7 mouse cellular contexts compared by ENCODE assay signal in the genomic region with DNA sequence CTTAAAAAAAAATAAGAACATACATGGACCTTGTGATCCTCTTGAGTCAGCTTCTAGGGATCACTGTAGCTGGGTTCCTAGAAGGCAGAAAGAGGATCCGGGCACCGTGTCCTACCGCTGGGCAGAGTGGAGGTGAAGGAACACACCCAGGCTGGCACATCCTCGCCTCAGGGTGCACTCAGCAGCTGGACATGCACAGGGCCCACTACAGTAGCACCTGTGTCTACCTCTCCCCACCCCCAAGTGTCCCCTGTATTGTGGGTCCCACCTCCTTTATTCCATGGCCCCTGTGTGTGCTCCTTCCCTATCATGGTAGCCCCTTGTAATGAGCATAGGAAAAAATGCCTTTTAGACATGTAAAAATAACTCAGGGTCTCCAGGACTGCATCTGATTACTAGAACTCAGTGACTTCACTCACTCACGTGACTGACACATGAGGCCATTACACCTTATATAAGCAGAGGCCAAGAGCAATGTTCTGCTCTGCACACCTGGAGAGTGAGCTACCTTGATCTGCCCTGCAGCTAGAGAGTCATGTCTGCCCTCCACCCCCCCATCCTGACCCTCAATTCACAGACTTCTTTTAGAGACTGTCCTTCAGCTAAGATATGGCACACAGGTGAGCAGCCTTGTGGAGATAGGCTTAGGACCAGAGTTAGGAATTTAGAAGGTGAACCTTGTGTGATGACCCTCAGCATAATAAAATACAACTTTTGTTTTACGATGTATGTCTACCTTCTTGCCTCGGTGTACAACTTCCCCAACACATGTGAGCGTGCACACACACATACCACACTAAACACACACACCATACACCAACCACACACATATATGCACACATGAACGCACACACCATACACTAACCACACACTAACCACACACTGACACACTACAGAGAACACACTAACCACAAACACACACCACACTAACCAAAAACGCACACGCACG. TPM values are rescaled to one million over a fixed set of nuclear protein-coding genes. Genes with fewer than 3 reads are reported as not detected.
DNase-seq lines count a peak whose midpoint lies in the region; ATAC-seq and TF ChIP-seq lines count a peak whose summit lies in the region.

No protein-coding gene starts in this region.

- H3K9ac ChIP-seq in embryonic facial prominence, embryonic 12.5 days = no peak overlapping the region
- H3K9ac ChIP-seq in intestine, embryonic 16.5 days (ENCODE audit: low read depth, low read length) = peak overlapping the region; percentile 44

- H3K4me1 ChIP-seq in embryonic facial prominence, embryonic 12.5 days = peaks cover 36% of the 10 kb centered on the region
- peaks cover 31% of the 10 kb centered on the region for H3K4me1 ChIP-seq in intestine, embryonic 16.5 days (ENCODE audit: control insufficient read depth, insufficient read depth, low read length)

- no peak for TF ChIP-seq CTCF in left cerebral cortex, adult 2 months (IDR thresholded peaks at IDR 0.05)

- H3K9me3 ChIP-seq in embryonic facial prominence, embryonic 12.5 days = no peaks in the 10 kb centered on the region
- H3K9me3 ChIP-seq in intestine, embryonic 16.5 days (ENCODE audit: control insufficient read depth, low read length) = no peaks in the 10 kb centered on the region

- 80% methylated on average over 12 of the region's 12 CpGs for WGBS in embryonic facial prominence, embryonic 12.5 days
- WGBS in intestine, embryonic 16.5 days = 70% methylated on average over 12 of the region's 12 CpGs

- H3K27me3 ChIP-seq in embryonic facial prominence, embryonic 12.5 days = no peaks in the 10 kb centered on the region
- H3K27me3 ChIP-seq in intestine, embryonic 16.5 days (replicated peaks; ENCODE audit: control insufficient read depth, insufficient read depth, low read length) = no peaks in the 10 kb centered on the region

- no peak for DNase-seq in left cerebral cortex, adult 2 months (ENCODE audit: extremely low spot score in 1 of 2, low spot score in 2 of 2)
- no peak for DNase-seq in left cerebral cortex, adult 18-20 months (ENCODE audit: low spot score in 2 of 2)
- DNase-seq in naive thymus-derived CD4-positive, alpha-beta T cell, adult 2 months (ENCODE audit: low read depth) = peak; percentile 30
- DNase-seq in layer of hippocampus, postnatal 14 days (ENCODE audit: low spot score in 2 of 2) = no peak
- no peak for DNase-seq in ovary, postnatal 10 days (ENCODE audit: low spot score)

- intact Hi-C loops in left cerebral cortex, adult 2 months (cut with DNase I) = loop anchor here (2.0 kb wide), 2 partner anchors 33 to 41 kb away; no protein-coding TSS in a partner anchor

- H3K4me3 ChIP-seq in left cerebral cortex, adult 2 months = no peak overlapping the region; the same call in 1 of the 2 replicates
- H3K4me3 ChIP-seq in embryonic facial prominence, embryonic 12.5 days = no peak overlapping the region
- H3K4me3 ChIP-seq in intestine, embryonic 16.5 days (ENCODE audit: low read length) = peak overlapping the region; percentile 4; the same call in 1 of the 2 replicates

- peak overlapping the region; percentile 75; the same call in 1 of the 2 replicates for H3K27ac ChIP-seq in left cerebral cortex, adult 2 months
- H3K27ac ChIP-seq in embryonic facial prominence, embryonic 12.5 days = no peak overlapping the region; the same call in 1 of the 2 replicates
- no peak overlapping the region for H3K27ac ChIP-seq in intestine, embryonic 16.5 days (ENCODE audit: low read length)

- H3K36me3 ChIP-seq in embryonic facial prominence, embryonic 12.5 days = no peaks in the 10 kb centered on the region
- no peaks in the 10 kb centered on the region for H3K36me3 ChIP-seq in intestine, embryonic 16.5 days (ENCODE audit: control insufficient read depth, insufficient read depth, low read length)

- no peak for ATAC-seq in embryonic facial prominence, embryonic 12.5 days (ENCODE audit: insufficient number of reproducible peaks, insufficient read depth, low FRiP score, low TSS enrichment)
- ATAC-seq in intestine, embryonic 16.5 days = peak; percentile 0; the same call in 1 of the 2 replicates

- peak overlapping the region; percentile 85 for H3K4me2 ChIP-seq in embryonic facial prominence, embryonic 12.5 days (replicated peaks)
- H3K4me2 ChIP-seq in intestine, embryonic 16.5 days (ENCODE audit: low read depth, low read length) = peak overlapping the region; percentile 78

RNA-seq across cellular contexts. Expression of a gene that starts 1.8 kb away (rescaled TPM):
- 1 to 10 TPM; 2.6 to 2.9 TPM for total RNA-seq in left cerebral cortex, adult 2 months (2021)
- total RNA-seq in left cerebral cortex, adult 18-20 months (2021) = 1 to 10 TPM; 2.6 to 3.3 TPM
- 1.6 and 1.7 TPM in 2 replicates for polyA plus RNA-seq in embryonic facial prominence, embryonic 12.5 days (2016; fragmentation: Nextera tagmentation; extraction: Ambion mirVana)
- 0.61 and 1.2 TPM in 2 replicates for polyA plus RNA-seq in intestine, embryonic 16.5 days (2015; fragmentation: Nextera tagmentation; extraction: Ambion mirVana)
- 1 to 10 TPM; 2.6 to 2.8 TPM for total RNA-seq in layer of hippocampus, postnatal 14 days (2021)

RNA-seq across cellular contexts. Expression of a gene that starts 3.4 kb away (rescaled TPM):
- 10 to 100 TPM; 10.3 to 12.9 TPM for total RNA-seq in left cerebral cortex, adult 2 months (2021)
- 10 to 100 TPM; 11.4 to 11.8 TPM for total RNA-seq in left cerebral cortex, adult 18-20 months (2021)
- polyA plus RNA-seq in embryonic facial prominence, embryonic 12.5 days (2016; fragmentation: Nextera tagmentation; extraction: Ambion mirVana) = 14.4 and 16.2 TPM in 2 replicates
- 21.0 and 22.7 TPM in 2 replicates for polyA plus RNA-seq in intestine, embryonic 16.5 days (2015; fragmentation: Nextera tagmentation; extraction: Ambion mirVana)
- 1 to 10 TPM; 2.0 to 3.5 TPM for total RNA-seq in layer of hippocampus, postnatal 14 days (2021)

RNA-seq across cellular contexts. Expression of a gene that starts 23.3 kb away (rescaled TPM):
- total RNA-seq in left cerebral cortex, adult 2 months (2021) = 10 to 100 TPM; 26.8 to 28.6 TPM
- 10 to 100 TPM; 26.2 to 26.6 TPM for total RNA-seq in left cerebral cortex, adult 18-20 months (2021)
- 55.1 and 55.5 TPM in 2 replicates for polyA plus RNA-seq in embryonic facial prominence, embryonic 12.5 days (2016; fragmentation: Nextera tagmentation; extraction: Ambion mirVana)
- polyA plus RNA-seq in intestine, embryonic 16.5 days (2015; fragmentation: Nextera tagmentation; extraction: Ambion mirVana) = 29.3 and 29.5 TPM in 2 replicates
- 10 to 100 TPM; 27.8 to 30.3 TPM for total RNA-seq in layer of hippocampus, postnatal 14 days (2021)

RNA-seq across cellular contexts. Expression of a gene that starts 24.0 kb away (rescaled TPM):
- total RNA-seq in left cerebral cortex, adult 2 months (2021) = 10 to 100 TPM; 46.4 to 47.3 TPM
- total RNA-seq in left cerebral cortex, adult 18-20 months (2021) = 10 to 100 TPM; 44.4 to 46.4 TPM
- 12.2 and 13.5 TPM in 2 replicates for polyA plus RNA-seq in embryonic facial prominence, embryonic 12.5 days (2016; fragmentation: Nextera tagmentation; extraction: Ambion mirVana)
- 8.2 and 8.7 TPM in 2 replicates for polyA plus RNA-seq in intestine, embryonic 16.5 days (2015; fragmentation: Nextera tagmentation; extraction: Ambion mirVana)
- 10 to 100 TPM; 32.5 to 36.3 TPM for total RNA-seq in layer of hippocampus, postnatal 14 days (2021)

RNA-seq across cellular contexts. Expression of a gene that starts 29.9 kb away (rescaled TPM):
- 10 to 100 TPM; 36.2 to 40.7 TPM for total RNA-seq in left cerebral cortex, adult 2 months (2021)
- 10 to 100 TPM; 41.3 to 42.4 TPM for total RNA-seq in left cerebral cortex, adult 18-20 months (2021)
- polyA plus RNA-seq in embryonic facial prominence, embryonic 12.5 days (2016; fragmentation: Nextera tagmentation; extraction: Ambion mirVana) = 59.2 and 71.1 TPM in 2 replicates
- polyA plus RNA-seq in intestine, embryonic 16.5 days (2015; fragmentation: Nextera tagmentation; extraction: Ambion mirVana) = 12.6 and 13.6 TPM in 2 replicates
- 10 to 100 TPM; 23.3 to 25.9 TPM for total RNA-seq in layer of hippocampus, postnatal 14 days (2021)
